Mouse (Mus musculus): ENCODE results near the gene Sfxn3. TPM values are rescaled to one million over a fixed set of nuclear protein-coding genes. Genes with fewer than 3 reads are reported as not detected.
"Not testable (repeated sequence)": the region's sequence is repeated elsewhere in the genome, so short reads cannot be mapped to it uniquely, and the experiment has no call there.

The Sfxn3 gene
- polyA plus RNA-seq, 1 experiment from 2014 or later: 34.5 TPM

DNA sequence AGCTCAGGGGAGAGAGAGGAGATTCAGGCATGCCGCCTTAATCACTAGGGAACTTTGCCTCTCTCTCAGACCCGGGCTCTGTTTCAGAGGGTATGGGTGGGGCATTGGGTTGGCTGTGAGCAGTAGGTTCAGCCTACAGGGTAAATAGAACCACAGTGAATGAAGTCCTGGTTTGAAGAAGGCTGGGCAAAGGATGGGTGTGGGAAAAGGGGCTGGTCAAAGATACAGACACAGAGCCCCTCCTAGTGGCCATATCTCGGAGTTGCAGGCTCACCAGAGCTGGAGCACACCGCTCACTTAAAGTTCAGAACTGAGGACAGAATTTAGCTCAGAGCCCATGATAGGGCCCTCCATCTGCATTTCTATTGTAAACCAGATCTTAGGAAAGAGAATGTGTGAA lies 15.5 kb upstream of the Sfxn3 start:
- Histone ChIP-seq H3K4me1 (ENCODE audit: control insufficient read depth, insufficient read depth, low read length) (peaks cover 19% of the 10 kb centered on the region; the same call in 1 of the 2 replicates), H3K4me3 (ENCODE audit: low read depth, low read length) (no peak overlapping the region), H3K4me2 (replicated peaks; ENCODE audit: low read depth, low read length) (no peak overlapping the region), H3K27ac (ENCODE audit: low read length) (no peak overlapping the region), H3K36me3 (ENCODE audit: control insufficient read depth, insufficient read depth, low read length) (peaks cover 14% of the 10 kb centered on the region), H3K9me3 (ENCODE audit: control insufficient read depth, low read depth, low read length) (no peaks in the 10 kb centered on the region), H3K27me3 (ENCODE audit: control insufficient read depth, insufficient read depth, low read length) (no peaks in the 10 kb centered on the region), H3K9ac (replicated peaks; ENCODE audit: low read depth, low read length) (no peak overlapping the region)
- 14% methylated on average over 4 of the region's 4 CpGs for WGBS
- ATAC-seq (ENCODE audit: insufficient number of reproducible peaks, insufficient read depth, low FRiP score, low read depth): peak; percentile 62; the same call in 1 of the 2 replicates

DNA sequence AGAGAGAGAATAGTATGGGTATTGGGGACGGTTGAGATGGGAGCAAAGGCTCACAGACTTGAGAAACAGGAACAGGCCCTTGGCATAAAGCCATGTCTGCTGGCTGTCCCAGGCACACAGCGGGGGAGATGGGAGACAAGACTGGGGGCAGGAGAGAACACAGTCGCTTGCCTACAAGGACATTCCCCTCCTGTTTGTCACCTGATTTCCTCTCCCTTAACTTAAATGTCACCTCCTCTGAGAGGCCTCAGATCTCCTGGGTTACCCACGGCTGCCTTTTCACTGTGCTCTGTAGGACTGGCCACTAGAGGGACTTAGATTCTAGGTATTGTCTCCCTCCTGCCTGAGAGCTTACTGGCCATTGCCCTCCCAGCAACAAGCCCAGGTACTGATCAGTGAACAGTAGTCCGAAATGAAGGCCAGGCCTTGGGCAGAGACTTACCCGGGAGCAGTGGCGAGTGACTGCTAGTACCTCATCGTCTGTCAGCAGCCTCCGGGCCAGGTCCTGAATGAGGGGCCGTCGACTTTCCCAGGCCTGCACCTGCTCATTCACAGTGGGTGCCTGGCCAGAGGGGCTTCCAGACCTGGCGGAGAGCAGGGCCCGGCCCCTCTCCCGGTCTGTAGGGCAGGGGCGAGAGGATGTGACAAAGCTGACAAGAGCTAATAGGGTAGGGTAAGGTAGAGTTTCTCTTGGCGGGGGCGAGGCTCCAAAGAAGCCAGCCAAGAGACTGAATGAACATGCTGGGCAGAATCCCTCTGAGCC lies 14.6 kb upstream of the Sfxn3 start:
- no peaks in the 10 kb centered on the region for H3K27me3 ChIP-seq (ENCODE audit: control insufficient read depth, insufficient read depth, low read length)
- WGBS: 56% methylated on average over 17 of the region's 17 CpGs
- H3K36me3 ChIP-seq (ENCODE audit: control insufficient read depth, insufficient read depth, low read length): peaks cover 7% of the 10 kb centered on the region
- H3K4me1 ChIP-seq (ENCODE audit: control insufficient read depth, insufficient read depth, low read length): peaks cover 19% of the 10 kb centered on the region; the same call in 1 of the 2 replicates
- no peaks in the 10 kb centered on the region for H3K9me3 ChIP-seq (ENCODE audit: control insufficient read depth, low read depth, low read length)
- H3K27ac ChIP-seq (ENCODE audit: low read length): no peak overlapping the region
- no peak overlapping the region for H3K4me3 ChIP-seq (ENCODE audit: low read depth, low read length)
- H3K4me2 ChIP-seq (replicated peaks; ENCODE audit: low read depth, low read length): no peak overlapping the region
- ATAC-seq (ENCODE audit: insufficient number of reproducible peaks, insufficient read depth, low FRiP score, low read depth): no peak
- no peak overlapping the region for H3K9ac ChIP-seq (replicated peaks; ENCODE audit: low read depth, low read length)

DNA sequence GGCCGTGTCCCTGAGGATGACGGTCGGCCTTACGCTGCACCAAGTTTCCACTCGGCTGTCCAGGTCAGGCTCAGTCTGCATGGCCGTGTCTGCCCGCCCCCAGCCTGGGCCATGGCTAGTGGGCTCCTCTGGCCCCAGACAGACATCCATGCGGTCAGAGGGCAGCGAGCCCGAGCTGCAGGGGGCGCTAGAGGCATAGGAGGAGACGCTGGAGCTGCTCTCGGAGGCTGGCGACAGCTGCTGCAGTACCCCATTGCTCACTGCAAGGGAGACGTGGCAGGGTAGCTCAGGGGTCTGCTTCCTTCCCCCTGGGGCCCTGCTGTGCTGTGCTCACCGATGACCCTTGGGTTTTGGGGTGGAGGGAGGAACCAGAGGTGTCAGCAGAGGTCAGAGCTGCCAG lies 10.4 kb upstream of the Sfxn3 start:
- no peak overlapping the region for H3K4me3 ChIP-seq (ENCODE audit: low read depth, low read length)
- ATAC-seq (ENCODE audit: insufficient number of reproducible peaks, insufficient read depth, low FRiP score, low read depth): no peak
- H3K9ac ChIP-seq (replicated peaks; ENCODE audit: low read depth, low read length): no peak overlapping the region
- H3K27me3 ChIP-seq (ENCODE audit: control insufficient read depth, insufficient read depth, low read length): no peaks in the 10 kb centered on the region
- WGBS: 34% methylated on average over 16 of the region's 16 CpGs
- 0 out of 2 replicates have a peak, but pooled peaks cover 5% of the 10 kb centered on the region for H3K4me1 ChIP-seq (ENCODE audit: control insufficient read depth, insufficient read depth, low read length)
- no peaks in the 10 kb centered on the region for H3K36me3 ChIP-seq (ENCODE audit: control insufficient read depth, insufficient read depth, low read length)
- no peak overlapping the region for H3K4me2 ChIP-seq (replicated peaks; ENCODE audit: low read depth, low read length)
- no peak overlapping the region for H3K27ac ChIP-seq (ENCODE audit: low read length)
- no peaks in the 10 kb centered on the region for H3K9me3 ChIP-seq (ENCODE audit: control insufficient read depth, low read depth, low read length)

- not testable (repeated sequence) for H3K4me3 ChIP-seq (ENCODE audit: low read depth, low read length); H3K27ac ChIP-seq (ENCODE audit: low read length); H3K27me3 ChIP-seq (ENCODE audit: control insufficient read depth, insufficient read depth, low read length); H3K4me1 ChIP-seq (ENCODE audit: control insufficient read depth, insufficient read depth, low read length); H3K36me3 ChIP-seq (ENCODE audit: control insufficient read depth, insufficient read depth, low read length); H3K9me3 ChIP-seq (ENCODE audit: control insufficient read depth, low read depth, low read length); H3K9ac ChIP-seq (replicated peaks; ENCODE audit: low read depth, low read length); H3K4me2 ChIP-seq (replicated peaks; ENCODE audit: low read depth, low read length); ATAC-seq (ENCODE audit: insufficient number of reproducible peaks, insufficient read depth, low FRiP score, low read depth)
- WGBS: 88% methylated on average over 7 of the region's 7 CpGs
Observed at GRCm38 (mm10) chr19:45038198-45038597, 9.1 kb upstream of the Sfxn3 start.

DNA sequence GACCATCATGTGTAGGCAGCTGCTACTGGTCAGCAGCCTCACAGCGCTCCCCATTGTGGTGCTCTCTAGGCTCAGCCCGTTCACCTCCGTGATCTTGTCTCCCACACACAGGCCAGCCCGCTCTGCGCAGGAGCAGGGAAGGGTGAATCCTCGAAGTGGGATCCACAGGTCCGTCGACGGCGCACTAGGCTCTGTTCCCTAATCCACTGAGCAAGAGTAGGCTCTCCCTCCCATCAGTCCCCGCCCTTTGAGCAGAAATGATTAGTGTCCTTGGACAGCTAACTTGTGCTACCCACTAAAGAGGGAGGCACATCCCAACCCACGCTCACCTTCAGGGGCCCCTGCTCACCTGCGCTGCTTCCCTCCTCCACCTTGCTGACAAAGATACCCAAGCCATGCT lies 7.1 kb upstream of the Sfxn3 start:
- Histone ChIP-seq H3K4me1 (ENCODE audit: control insufficient read depth, insufficient read depth, low read length) (no peaks in the 10 kb centered on the region), H3K27me3 (ENCODE audit: control insufficient read depth, insufficient read depth, low read length) (no peaks in the 10 kb centered on the region), H3K4me3 (ENCODE audit: low read depth, low read length) (no peak overlapping the region), H3K27ac (ENCODE audit: low read length) (no peak overlapping the region), H3K36me3 (ENCODE audit: control insufficient read depth, insufficient read depth, low read length) (no peaks in the 10 kb centered on the region), H3K4me2 (replicated peaks; ENCODE audit: low read depth, low read length) (no peak overlapping the region), H3K9ac (replicated peaks; ENCODE audit: low read depth, low read length) (no peak overlapping the region), H3K9me3 (ENCODE audit: control insufficient read depth, low read depth, low read length) (no peaks in the 10 kb centered on the region)
- ATAC-seq (ENCODE audit: insufficient number of reproducible peaks, insufficient read depth, low FRiP score, low read depth): no peak
- WGBS: 42% methylated on average over 13 of the region's 13 CpGs

- ATAC-seq (ENCODE audit: insufficient number of reproducible peaks, insufficient read depth, low FRiP score, low read depth): no peak
- WGBS: 67% methylated on average over 11 of the region's 11 CpGs
- H3K9ac ChIP-seq (replicated peaks; ENCODE audit: low read depth, low read length): no peak overlapping the region
Observed at GRCm38 (mm10) chr19:45044389-45044927, 2.8 kb upstream of the Sfxn3 start.

DNA sequence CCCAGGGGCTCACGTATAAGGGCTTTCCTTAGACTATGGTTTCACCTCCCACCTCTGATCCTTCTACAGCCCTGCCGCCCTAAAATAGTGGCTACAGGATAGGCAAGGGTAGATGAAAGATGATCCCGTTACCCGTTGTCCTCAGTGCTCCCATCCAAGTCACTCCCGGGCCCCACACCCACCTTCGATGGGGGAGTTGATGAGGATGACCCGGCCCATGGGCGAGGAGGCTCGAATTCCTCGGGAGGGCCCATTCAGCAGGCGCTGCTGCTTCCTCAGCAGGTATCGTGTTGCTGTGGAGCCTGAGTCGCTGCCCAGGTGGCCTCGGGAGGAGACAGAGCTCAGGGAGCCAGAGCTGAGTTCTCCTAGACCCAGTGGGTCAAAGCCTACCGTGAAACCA lies 2.1 kb upstream of the Sfxn3 start:
- Histone ChIP-seq H3K4me3 (ENCODE audit: low read depth, low read length) (no peak overlapping the region), H3K4me2 (replicated peaks; ENCODE audit: low read depth, low read length) (no peak overlapping the region), H3K27ac (ENCODE audit: low read length) (no peak overlapping the region), H3K27me3 (ENCODE audit: control insufficient read depth, insufficient read depth, low read length) (0 out of 2 replicates have a peak, but pooled peaks cover 6% of the 10 kb centered on the region), H3K36me3 (ENCODE audit: control insufficient read depth, insufficient read depth, low read length) (no peaks in the 10 kb centered on the region), H3K9ac (replicated peaks; ENCODE audit: low read depth, low read length) (no peak overlapping the region), H3K4me1 (ENCODE audit: control insufficient read depth, insufficient read depth, low read length) (peaks cover 13% of the 10 kb centered on the region), H3K9me3 (ENCODE audit: control insufficient read depth, low read depth, low read length) (no peaks in the 10 kb centered on the region)
- WGBS: 42% methylated on average over 15 of the region's 15 CpGs
- ATAC-seq (ENCODE audit: insufficient number of reproducible peaks, insufficient read depth, low FRiP score, low read depth): no peak

More at GRCm38 (mm10) chr19:45044389-45044927, 2.8 kb upstream of the Sfxn3 start:
- Histone ChIP-seq H3K4me3 (ENCODE audit: low read depth, low read length) (no peak overlapping the region), H3K36me3 (ENCODE audit: control insufficient read depth, insufficient read depth, low read length) (no peaks in the 10 kb centered on the region), H3K4me2 (replicated peaks; ENCODE audit: low read depth, low read length) (no peak overlapping the region), H3K27ac (ENCODE audit: low read length) (no peak overlapping the region), H3K9me3 (ENCODE audit: control insufficient read depth, low read depth, low read length) (no peaks in the 10 kb centered on the region), H3K27me3 (ENCODE audit: control insufficient read depth, insufficient read depth, low read length) (0 out of 2 replicates have a peak, but pooled peaks cover 6% of the 10 kb centered on the region), H3K4me1 (ENCODE audit: control insufficient read depth, insufficient read depth, low read length) (peaks cover 13% of the 10 kb centered on the region)

- H3K27me3 ChIP-seq (ENCODE audit: control insufficient read depth, insufficient read depth, low read length): 0 out of 2 replicates have a peak, but pooled peaks cover 6% of the 10 kb centered on the region
- H3K4me3 ChIP-seq (ENCODE audit: low read depth, low read length): peak within 1 kb of the TSS; percentile 45
- no peak within 1 kb of the TSS for H3K27ac ChIP-seq (ENCODE audit: low read length)
- WGBS: 72% methylated on average over 5 of the region's 5 CpGs
- H3K36me3 ChIP-seq (ENCODE audit: control insufficient read depth, insufficient read depth, low read length): no peaks in the 10 kb centered on the region; the same call in 1 of the 2 replicates
- peaks cover 13% of the 10 kb centered on the region for H3K4me1 ChIP-seq (ENCODE audit: control insufficient read depth, insufficient read depth, low read length)
- H3K9me3 ChIP-seq (ENCODE audit: control insufficient read depth, low read depth, low read length): no peaks in the 10 kb centered on the region
- no peak within 1 kb of the TSS; the same call in 1 of the 2 replicates for H3K9ac ChIP-seq (replicated peaks; ENCODE audit: low read depth, low read length)
- peak within 1 kb of the TSS; percentile 81 for H3K4me2 ChIP-seq (replicated peaks; ENCODE audit: low read depth, low read length)
- ATAC-seq (ENCODE audit: insufficient number of reproducible peaks, insufficient read depth, low FRiP score, low read depth): no peak
Observed at GRCm38 (mm10) chr19:45045651-45046050, 1.7 kb upstream of the Sfxn3 start, which contains the start of gene Pdzd7. Gene Pdzd7 (minus strand): TSS chr19:45045717.

Measured in stomach, embryonic 14.5 days (tissue).